Comparison of ENCODE assay signal across 9 mouse cellular contexts in genomic region chrX:20291282-20292039, GRCm38 (mm10). TPM values are rescaled to one million over a fixed set of nuclear protein-coding genes. Genes with fewer than 3 reads are reported as not detected.
DNase-seq lines count a peak whose midpoint lies in the region; ATAC-seq and TF ChIP-seq lines count a peak whose summit lies in the region.
"Had no signal": no experiment of that assay in that cellular context is flagged by ENCODE, and none has a peak within 500 bp of the region (broad histone marks: within the 10 kb centered on the region; RNA-seq: fewer than 3 reads in every experiment).

Slc9a7 (minus strand) TSS chrX:20291807.

- peak within 1 kb of the TSS; percentile 62 for H3K27ac ChIP-seq in forebrain, postnatal 0 days (ENCODE audit: low read depth, low read length)
- H3K27ac ChIP-seq in neural tube, embryonic 14.5 days (ENCODE audit: low read depth, low read length) = 0 out of 2 replicates have a peak within 1 kb of the TSS, but pooled peaks have one; percentile 28
- no peak within 1 kb of the TSS for H3K27ac ChIP-seq in testis, adult 2 months (ENCODE audit: control insufficient read depth, insufficient read depth, low read depth, low read length)

- H3K9me3 ChIP-seq in forebrain, postnatal 0 days (ENCODE audit: low read length) = no peaks in the 10 kb centered on the region
- H3K9me3 ChIP-seq in neural tube, embryonic 14.5 days (ENCODE audit: control insufficient read depth, low read length) = no peaks in the 10 kb centered on the region

- ATAC-seq in forebrain, postnatal 0 days = peak; percentile 85
- peak; percentile 90 for ATAC-seq in neural tube, embryonic 14.5 days (ENCODE audit: low read depth)

- no peak for TF ChIP-seq CTCF in forebrain, postnatal 0 days (IDR thresholded peaks at IDR 0.05; ENCODE audit: low read depth)
- no peak for TF ChIP-seq CTCF in testis, adult 2 months (IDR thresholded peaks at IDR 0.05; ENCODE audit: control insufficient read depth, insufficient read depth, insufficient replicate concordance, low read depth, low read length)

- no peaks in the 10 kb centered on the region for H3K36me3 ChIP-seq in forebrain, postnatal 0 days (ENCODE audit: insufficient read depth)
- no peaks in the 10 kb centered on the region for H3K36me3 ChIP-seq in neural tube, embryonic 14.5 days (ENCODE audit: control insufficient read depth, insufficient read depth, low read length)
- no peaks in the 10 kb centered on the region for H3K36me3 ChIP-seq in testis, adult 2 months (ENCODE audit: control insufficient read depth, insufficient read depth, low read length)

- no peak for TF ChIP-seq POLR2A in testis, adult 2 months (IDR thresholded peaks at IDR 0.05; ENCODE audit: control insufficient read depth, low read depth, low read length)

- WGBS in forebrain, postnatal 0 days = 24% methylated on average over 45 of the region's 65 CpGs
- WGBS in neural tube, embryonic 14.5 days = 10% methylated on average over 34 of the region's 65 CpGs

- DNase-seq in CD4-positive, CD25-positive, alpha-beta regulatory T cell, adult 2 months (ENCODE audit: low read depth, low spot score) = peak; percentile 80
- peak; percentile 74 for DNase-seq in cerebellum, adult 11 months
- peak; percentile 61 for DNase-seq in forebrain, postnatal 0 days
- DNase-seq in heart, postnatal 25 days (ENCODE audit: low spot score) = peak; percentile 7
- DNase-seq in layer of hippocampus, adult 18-20 months (ENCODE audit: low spot score in 2 of 2) = peak; percentile 51 to 73
- DNase-seq in lung, adult 18-20 months = peak; percentile 54 to 63

- peak within 1 kb of the TSS; percentile 64 for H3K9ac ChIP-seq in forebrain, postnatal 0 days
- peak within 1 kb of the TSS; percentile 69 for H3K9ac ChIP-seq in neural tube, embryonic 14.5 days (replicated peaks; ENCODE audit: low read depth, low read length)

- intact Hi-C loops in heart, postnatal 25 days (cut with DNase I) = no loop called here

- H3K4me2 ChIP-seq in forebrain, postnatal 0 days (ENCODE audit: low read depth) = peak within 1 kb of the TSS; percentile 52
- peak within 1 kb of the TSS; percentile 53 for H3K4me2 ChIP-seq in neural tube, embryonic 14.5 days (ENCODE audit: low read depth, low read length)

- H3K4me3 ChIP-seq in forebrain, postnatal 0 days (ENCODE audit: low read depth, low read length) = peak within 1 kb of the TSS; percentile 55
- H3K4me3 ChIP-seq in neural tube, embryonic 14.5 days (ENCODE audit: low read depth, low read length) = peak within 1 kb of the TSS; percentile 56
- H3K4me3 ChIP-seq in testis, adult 2 months (ENCODE audit: control insufficient read depth, low read depth, low read length) = peak within 1 kb of the TSS; percentile 83

- no peaks in the 10 kb centered on the region for H3K4me1 ChIP-seq in forebrain, postnatal 0 days (ENCODE audit: insufficient read depth)
- no peaks in the 10 kb centered on the region for H3K4me1 ChIP-seq in neural tube, embryonic 14.5 days (ENCODE audit: control insufficient read depth, insufficient read depth, low read length)
- no peaks in the 10 kb centered on the region for H3K4me1 ChIP-seq in testis, adult 2 months (ENCODE audit: control insufficient read depth, insufficient read depth, low read length)

- no peaks in the 10 kb centered on the region for H3K27me3 ChIP-seq in forebrain, postnatal 0 days (ENCODE audit: insufficient read depth, low read length)
- no peaks in the 10 kb centered on the region for H3K27me3 ChIP-seq in neural tube, embryonic 14.5 days (ENCODE audit: control insufficient read depth, insufficient read depth, low read length)
- no peaks in the 10 kb centered on the region for H3K27me3 ChIP-seq in testis, adult 2 months (ENCODE audit: control insufficient read depth, insufficient read depth, low read length)

RNA-seq across cellular contexts. Expression of gene Slc9a7, which starts in this region (rescaled TPM):
- 49.2 and 55.0 TPM in 2 replicates for total RNA-seq in forebrain, postnatal 0 days (2014; rRNA removed)
- 5.1 and 10.5 TPM in 2 replicates for polyA plus RNA-seq in forebrain, postnatal 0 days (2015; fragmentation: Nextera tagmentation; extraction: Ambion mirVana)
- 1 to 10 TPM; 3.7 to 6.3 TPM for total RNA-seq in heart, postnatal 25 days (2021)
- total RNA-seq in layer of hippocampus, adult 18-20 months (2021) = 10 to 100 TPM; 62.2 to 63.5 TPM
- 17.4 and 23.1 TPM in 2 replicates for polyA plus RNA-seq in neural tube, embryonic 14.5 days (2014; fragmentation: Nextera tagmentation; extraction: Ambion mirVana)
- 0.29 and 0.52 TPM in 2 replicates for polyA plus RNA-seq in testis, adult 2 months (2012; rRNA removed)
- total RNA-seq: MEL had no signal

Comparison
In these comparisons a context has a peak if more than half of its experiments do, and no peak if none do; other contexts are left out.
1. DNase-seq: peak in every context shown above with its lines; median percentile 80 in CD4-positive, CD25-positive, alpha-beta regulatory T cell, adult 2 months; 74 in cerebellum, adult 11 months; 62 in layer of hippocampus, adult 18-20 months; 61 in forebrain, postnatal 0 days; 58 in lung, adult 18-20 months; 7 in heart, postnatal 25 days.